Mouse (Mus musculus): ENCODE data around the gene Flywch1.
A peak's percentile ranks its signal among the peaks of the same experiment; 100 is the strongest.

Flywch1 gene

GRCm38 (mm10) chr17:23771284-23772218, at the start of gene Flywch1:
TSS of gene Flywch1 (minus strand) at chr17:23771602.
- DNase-seq (ENCODE audit: low read depth): peak; percentile 99

GRCm38 (mm10) chr17:23820731-23821130, 49.3 kb upstream of the Flywch1 start:
- no peak for DNase-seq (ENCODE audit: low read depth)

- no peak for DNase-seq (ENCODE audit: low read depth)
Observed at GRCm38 (mm10) chr17:23819235-23819634, 47.8 kb upstream of the Flywch1 start.

GRCm38 (mm10) chr17:23818579-23818978, 47.2 kb upstream of the Flywch1 start:
- no peak for DNase-seq (ENCODE audit: low read depth)

GRCm38 (mm10) chr17:23815641-23816040, 44.2 kb upstream of the Flywch1 start:
- DNase-seq (ENCODE audit: low read depth): no peak

GRCm38 (mm10) chr17:23807918-23808317, 36.5 kb upstream of the Flywch1 start:
- no peak for DNase-seq (ENCODE audit: low read depth)

- DNase-seq (ENCODE audit: low read depth): peak; percentile 64
Observed at GRCm38 (mm10) chr17:23806867-23807266, 35.5 kb upstream of the Flywch1 start.

- peak; percentile 79 for DNase-seq (ENCODE audit: low read depth)
Observed at GRCm38 (mm10) chr17:23804426-23805085, 33.2 kb upstream of the Flywch1 start.

GRCm38 (mm10) chr17:23803366-23804041, 32.1 kb upstream of the Flywch1 start:
- DNase-seq (ENCODE audit: low read depth): peak; percentile 78

GRCm38 (mm10) chr17:23802746-23803365, 31.5 kb upstream of the Flywch1 start:
- DNase-seq (ENCODE audit: low read depth): peak; percentile 100

GRCm38 (mm10) chr17:23801627-23802026, 30.2 kb upstream of the Flywch1 start:
- no peak for DNase-seq (ENCODE audit: low read depth)

GRCm38 (mm10) chr17:23797316-23797715, 25.9 kb upstream of the Flywch1 start:
- peak; percentile 84 for DNase-seq (ENCODE audit: low read depth)

GRCm38 (mm10) chr17:23795323-23795722, 23.9 kb upstream of the Flywch1 start:
- no peak for DNase-seq (ENCODE audit: low read depth)

GRCm38 (mm10) chr17:23791079-23791357, 19.6 kb upstream of the Flywch1 start:
- peak; percentile 40 for DNase-seq (ENCODE audit: low read depth)

- peak; percentile 52 for DNase-seq (ENCODE audit: low read depth)
Observed at GRCm38 (mm10) chr17:23790269-23791078, 19.1 kb upstream of the Flywch1 start, which contains the start of gene Srrm2. TSS of gene Srrm2 (plus strand) at chr17:23790532.

GRCm38 (mm10) chr17:23789749-23790268, 18.4 kb upstream of the Flywch1 start:
- DNase-seq (ENCODE audit: low read depth): peak; percentile 36

- no peak for DNase-seq (ENCODE audit: low read depth)
Observed at GRCm38 (mm10) chr17:23788973-23789372, 17.6 kb upstream of the Flywch1 start.

- no peak for DNase-seq (ENCODE audit: low read depth)
Observed at GRCm38 (mm10) chr17:23786510-23786931, 15.1 kb upstream of the Flywch1 start.

GRCm38 (mm10) chr17:23785561-23786471, 14.4 kb upstream of the Flywch1 start, which contains the start of gene Flywch2:
TSS of gene Flywch2 (minus strand) at chr17:23786081.
- no peak for DNase-seq (ENCODE audit: low read depth)

GRCm38 (mm10) chr17:23783352-23783751, 11.9 kb upstream of the Flywch1 start:
- DNase-seq (ENCODE audit: low read depth): no peak

Data from 416B (cell line).